Mouse (Mus musculus) ES-E14 (cell line): ENCODE results near the gene Slc6a9. TPM values are rescaled to one million over a fixed set of nuclear protein-coding genes. Genes with fewer than 3 reads are reported as not detected.

Experiments used
- DNase-seq: peaks from one replicate; pipeline ENCODE4 v3.0.0-alpha.2; 2013; ENCODE audit warnings: low read depth, low spot score
- H3K27ac ChIP-seq: 2 replicates; pipeline ENCODE4 v1.5.1; 2012; ENCODE audit warnings: low read depth, mild to moderate bottlenecking, low read length, moderate library complexity, mixed read lengths; ENCODE audit not compliant: poor library complexity, insufficient read depth, severe bottlenecking
- H3K36me3 ChIP-seq: 2 replicates; pipeline ENCODE4 v1.6.1; 2012; ENCODE audit warnings: mild to moderate bottlenecking, low read length, moderate library complexity, mixed read lengths; ENCODE audit not compliant: control insufficient read depth, poor library complexity, insufficient read depth, severe bottlenecking
- H3K4me1 ChIP-seq, 2 experiments: fragments of 150-350 bp in 1 of 2; sonication (generic) in 1 of 2; 2 replicates each; pipeline ENCODE4 v1.6.1; 2012; ENCODE audit warnings: low read length in 2 of 2, mild to moderate bottlenecking in 1 of 2, mixed read lengths in 1 of 2; ENCODE audit not compliant: control insufficient read depth in 2 of 2, insufficient read depth in 2 of 2, poor library complexity in 1 of 2
- H3K4me3 ChIP-seq, 2 experiments: fragments of 150-350 bp in 1 of 2; sonication (generic) in 1 of 2; 2 replicates each; pipeline ENCODE4 v1.5.1; 2012; ENCODE audit warnings: low read length in 2 of 2, low read depth in 1 of 2, mild to moderate bottlenecking in 1 of 2, mixed read lengths in 1 of 2; ENCODE audit not compliant: insufficient read depth in 1 of 2, poor library complexity in 1 of 2, severe bottlenecking in 1 of 2
- H3K9ac ChIP-seq: 2 replicates; pipeline ENCODE4 v1.6.1; 2012; ENCODE audit warnings: low read depth, mild to moderate bottlenecking, low read length, mixed read lengths; ENCODE audit not compliant: poor library complexity, insufficient read depth, severe bottlenecking
- H3K9me3 ChIP-seq: fragments of 150-350 bp; sonication (generic); 2 replicates; pipeline ENCODE4 v1.6.1; 2012; ENCODE audit warnings: low read depth, mild to moderate bottlenecking, low read length; ENCODE audit not compliant: control insufficient read depth, insufficient read depth
- CHD2 ChIP-seq: IDR thresholded peaks from 2 replicates; pipeline ENCODE4 v1.6.1; 2014; ENCODE audit warnings: mild to moderate bottlenecking, low read depth, low read length, inconsistent platforms
- HCFC1 ChIP-seq: IDR thresholded peaks from 2 replicates; pipeline ENCODE4 v1.6.1; 2012; ENCODE audit warnings: low read length, inconsistent platforms, borderline replicate concordance; ENCODE audit not compliant: insufficient read depth
- MAFK ChIP-seq: IDR thresholded peaks from 2 replicates; pipeline ENCODE4 v1.6.1; 2014; ENCODE audit warnings: mild to moderate bottlenecking, low read depth, low read length, inconsistent platforms; ENCODE audit not compliant: insufficient read depth
- ZC3H11A ChIP-seq: IDR thresholded peaks from 2 replicates; pipeline ENCODE4 v1.6.1; 2012; ENCODE audit warnings: low read depth, mild to moderate bottlenecking, inconsistent platforms, low read length, borderline replicate concordance
- ZNF384 ChIP-seq: IDR thresholded peaks from 2 replicates; pipeline ENCODE4 v1.6.1; 2012; ENCODE audit warnings: low read depth, low read length, inconsistent platforms
- in situ Hi-C, 2 experiments: fragments of 600-800 bp; cut with MboI; formaldehyde crosslinking; loops; one replicate each; pipeline ENCODE4 v1.15.1; 2025; ENCODE audit warnings: low sequenced_read_pairs in 2 of 2, inconsistent platforms in 1 of 2; ENCODE audit not compliant: unreplicated experiment in 2 of 2
- total RNA-seq: library from RNA; depleted of rRNA; stranded (reverse); fragments of 300-350 nt; gene quantifications from 2 replicates; pipeline ENCODE4 v1.2.3, GENCODE M21; 2012

The Slc6a9 gene
- total RNA-seq, 1 experiment: 6.9 TPM

DNA sequence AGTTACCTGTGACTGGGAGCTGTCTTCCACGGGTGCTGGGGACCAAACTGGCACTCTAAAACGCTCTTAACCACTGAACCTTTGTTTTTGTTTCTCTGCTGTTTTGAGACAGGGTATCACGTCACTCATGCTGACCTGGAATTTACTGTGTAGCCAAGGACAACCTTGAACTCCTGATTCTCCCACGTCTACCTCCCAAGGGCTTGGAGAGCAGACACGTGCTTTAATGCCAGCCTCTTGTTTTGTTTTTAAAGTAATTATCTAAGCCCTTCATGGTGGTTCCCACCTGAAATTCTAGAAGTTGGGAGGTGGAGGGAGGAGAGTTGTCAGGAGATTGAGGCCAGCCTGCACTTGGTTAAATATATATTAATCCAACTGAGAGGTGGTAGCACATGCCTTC is 17.5 kb upstream of the Slc6a9 start:
- Histone ChIP-seq H3K4me3 (no peak overlapping the region), H3K4me1 (peaks cover 0 to 8% of the 10 kb centered on the region in 2 experiments; a peak in 2 of 4 replicates), H3K9me3 (no peaks in the 10 kb centered on the region), H3K36me3 (no peaks in the 10 kb centered on the region), H3K9ac (no peak overlapping the region), H3K27ac (no peak overlapping the region)
- TF ChIP-seq HCFC1 (no peak), ZNF384 (no peak), CHD2 (no peak)
- in situ Hi-C loops: no loop called here
- DNase-seq: no peak

GRCm38 (mm10) chr4:117818032-117818431 is 16.3 kb upstream of the Slc6a9 start:
- in situ Hi-C loops: no loop called here
- Histone ChIP-seq H3K27ac (no peak overlapping the region), H3K36me3 (no peaks in the 10 kb centered on the region), H3K4me1 (peaks cover 0 to 6% of the 10 kb centered on the region in 2 experiments; a peak in 2 of 4 replicates), H3K9me3 (no peaks in the 10 kb centered on the region), H3K9ac (no peak overlapping the region), H3K4me3 (no peak overlapping the region)
- TF ChIP-seq MAFK: no peak
- TF ChIP-seq ZC3H11A: no peak
- no peak for TF ChIP-seq CHD2
- TF ChIP-seq HCFC1: no peak
- no peak for TF ChIP-seq ZNF384
- DNase-seq: no peak

DNA sequence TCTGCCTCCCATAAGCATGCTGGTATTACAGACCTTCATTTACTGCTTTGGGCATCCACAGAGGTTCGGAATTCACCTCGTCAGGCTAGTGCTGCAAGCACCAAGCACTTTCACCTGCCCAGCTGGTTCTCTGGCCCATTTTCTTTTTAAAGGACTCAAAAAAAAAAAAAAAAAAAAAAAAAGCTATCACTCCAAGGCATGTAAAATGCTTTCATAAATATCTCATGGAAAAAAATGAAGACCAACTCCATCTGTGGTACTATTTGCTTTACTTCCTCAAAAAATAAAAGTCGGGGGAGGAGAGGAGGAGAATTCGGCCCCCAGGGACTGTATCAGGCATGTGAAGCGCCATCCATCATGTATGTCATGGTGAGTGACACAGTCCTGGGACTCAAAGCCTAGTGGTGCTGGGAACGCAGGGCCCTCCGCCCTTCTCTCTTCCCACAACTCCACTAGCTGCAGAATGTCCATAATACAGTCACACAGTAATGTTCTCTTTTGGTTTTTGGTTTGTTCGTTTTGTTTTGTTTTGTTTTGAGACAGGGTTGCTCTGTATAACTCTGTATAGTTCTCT is 5.6 kb upstream of the Slc6a9 start:
- H3K4me3 ChIP-seq: no peak overlapping the region
- in situ Hi-C loops: loop anchor here in 1 of 2 experiments (25.0 kb wide), 1 partner anchor 259 kb away; no protein-coding TSS in a partner anchor
- H3K9ac ChIP-seq: no peak overlapping the region
- H3K9me3 ChIP-seq: no peaks in the 10 kb centered on the region
- H3K27ac ChIP-seq: no peak overlapping the region; the same call in 1 of the 2 replicates
- TF ChIP-seq HCFC1: no peak
- no peak for TF ChIP-seq ZNF384
- TF ChIP-seq CHD2: no peak
- TF ChIP-seq ZC3H11A: no peak
- TF ChIP-seq MAFK: no peak
- DNase-seq: no peak
- no peaks in the 10 kb centered on the region for H3K36me3 ChIP-seq
- H3K4me1 ChIP-seq: peaks cover 0 to 9% of the 10 kb centered on the region in 2 experiments; a peak in 1 of 4 replicates

- Histone ChIP-seq H3K9ac (no peak overlapping the region; the same call in 1 of the 2 replicates), H3K36me3 (no peaks in the 10 kb centered on the region), H3K4me1 (peaks cover 0 to 12% of the 10 kb centered on the region in 2 experiments; a peak in 1 of 4 replicates), H3K27ac (peak overlapping the region; percentile 17; the same call in 1 of the 2 replicates), H3K4me3 (no peak overlapping the region), H3K9me3 (no peaks in the 10 kb centered on the region)
- TF ChIP-seq ZC3H11A (peak; percentile 76), MAFK (no peak)
- in situ Hi-C loops: loop anchor here (5.0 to 25.0 kb wide), 2 partner anchors 248 to 258 kb away; no protein-coding TSS in a partner anchor
- DNase-seq: peak; percentile 56
Observed at GRCm38 (mm10) chr4:117829260-117830123, 4.8 kb upstream of the Slc6a9 start.
